Mouse (Mus musculus) heart, postnatal 0 days (tissue): ENCODE measurements around the gene Hnf1b. TPM values are rescaled to one million over a fixed set of nuclear protein-coding genes. Genes with fewer than 3 reads are reported as not detected.

ENCODE experiments used
- ATAC-seq: fragments of 200-750 bp; cut with Nextera tagmentation; 2 replicates; pipeline ENCODE4 v1.8.0; 2017; ENCODE audit warnings: low read depth, moderate number of reproducible peaks, moderate library complexity; ENCODE audit not compliant: insufficient read depth
- DNase-seq: peaks from one replicate; pipeline ENCODE4 v3.0.0-alpha.2; 2016; ENCODE audit warnings: low spot score
- H3K27ac ChIP-seq: fragments of 300-500 bp; sonication (generic); 2 replicates; pipeline ENCODE4 v1.5.1; 2014; ENCODE audit warnings: low read depth, mild to moderate bottlenecking
- H3K27me3 ChIP-seq: fragments of 300-500 bp; sonication (generic); 2 replicates; pipeline ENCODE4 v1.6.1; 2014; ENCODE audit warnings: low read length, mixed read lengths; ENCODE audit not compliant: control insufficient read depth, insufficient read depth
- H3K36me3 ChIP-seq: fragments of 300-500 bp; sonication (generic); replicated peaks from 2 replicates; pipeline ENCODE4 v1.6.1; 2014; ENCODE audit warnings: low read length, mixed read lengths; ENCODE audit not compliant: control insufficient read depth, insufficient read depth
- H3K4me1 ChIP-seq: fragments of 300-500 bp; sonication (generic); 2 replicates; pipeline ENCODE4 v1.6.1; 2014; ENCODE audit warnings: antibody characterized with exemption; ENCODE audit not compliant: control insufficient read depth, insufficient read depth
- H3K4me2 ChIP-seq: fragments of 300-500 bp; sonication (generic); 2 replicates; pipeline ENCODE4 v1.6.1; 2014; ENCODE audit warnings: low read depth, mild to moderate bottlenecking, low read length, moderate library complexity
- H3K4me3 ChIP-seq: fragments of 300-500 bp; sonication (generic); 2 replicates; pipeline ENCODE4 v1.5.1; 2014; ENCODE audit warnings: low read depth, low read length
- H3K9ac ChIP-seq: fragments of 300-500 bp; sonication (generic); replicated peaks from 2 replicates; pipeline ENCODE4 v1.6.1; 2014; ENCODE audit warnings: low read depth, low read length, mixed read lengths
- H3K9me3 ChIP-seq: fragments of 300-500 bp; sonication (generic); replicated peaks from 2 replicates; pipeline ENCODE4 v1.6.1; 2016; ENCODE audit warnings: low read length; ENCODE audit not compliant: control insufficient read depth
- CTCF ChIP-seq: IDR thresholded peaks from 2 replicates; pipeline ENCODE4 v1.5.1; 2016; ENCODE audit warnings: antibody characterized with exemption, control low read depth, low read depth
- EP300 ChIP-seq: IDR thresholded peaks from 2 replicates; pipeline ENCODE4 v1.6.1; 2016; ENCODE audit warnings: antibody characterized with exemption, low read depth
- WGBS: fragments of 180-500 bp; shearing (Covaris S2); extraction: QIAGEN DNeasy Blood & Tissue Kit; methylation state at CpG from one replicate; pipeline ENCODE4 v1.1.7; 2014; 5-methylcytosine and 5-hydroxymethylcytosine counted together
- polyA plus RNA-seq: library from polyadenylated mRNA; unstranded; fragments of >200 nt; fragmentation: Nextera tagmentation; extraction: Ambion mirVana; gene quantifications from 2 replicates; pipeline ENCODE4 v1.2.1, GENCODE M21; 2015
- total RNA-seq: library from RNA; depleted of rRNA; stranded (reverse); fragments of >200 nt; gene quantifications from 2 replicates; pipeline ENCODE4 v1.2.3, GENCODE M21; 2014; ENCODE audit warnings: low replicate concordance; rRNA removed

Hnf1b gene
- total RNA-seq (not detected in 2 replicates), polyA plus RNA-seq (0.05 TPM in 1 of 2 replicates, not detected in the other)

DNA sequence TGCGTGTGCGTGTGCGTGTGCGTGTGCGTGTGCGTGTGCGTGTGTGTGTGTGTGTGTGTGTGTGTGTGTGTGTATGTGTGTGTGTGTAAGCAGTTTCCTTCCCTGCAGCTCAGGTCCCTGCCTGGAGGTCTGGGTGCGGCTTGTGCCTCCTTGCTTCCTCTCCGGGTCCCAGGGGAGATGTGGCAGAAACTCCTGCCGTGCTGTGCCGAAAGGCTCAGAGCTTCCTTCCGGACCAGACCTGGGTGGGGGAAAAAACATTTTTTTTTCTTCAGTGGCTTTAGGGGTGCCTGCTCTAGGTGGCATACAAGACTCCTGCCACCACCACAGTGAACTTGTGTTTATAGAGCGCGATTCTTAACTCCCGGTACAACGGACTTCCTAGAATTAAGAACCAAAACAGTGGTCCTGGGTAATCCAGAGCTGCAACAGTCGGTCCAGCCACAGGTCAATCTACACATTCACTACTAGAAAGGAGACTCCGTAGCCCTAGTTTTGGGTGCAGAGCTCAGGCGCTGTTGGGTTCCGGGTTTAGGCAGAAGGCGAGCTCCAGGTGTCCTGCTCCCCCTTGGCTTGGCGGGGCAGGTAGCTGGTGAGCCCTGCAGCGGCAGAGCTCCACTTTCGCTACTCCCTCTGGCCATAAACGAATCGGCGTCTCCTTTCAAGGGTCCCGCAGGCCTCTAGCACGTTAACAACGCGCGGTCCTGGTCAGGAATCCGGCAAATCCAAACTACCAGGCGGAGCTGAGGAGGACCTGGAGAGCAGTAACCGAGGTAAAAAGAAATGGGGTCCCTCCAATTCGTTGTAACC lies at the start of gene Hnf1b:
TSS of gene Hnf1b (plus strand) at position 535 of the 807 bp plus-strand sequence.
- no peak within 1 kb of the TSS for H3K9ac ChIP-seq
- peaks cover 77% of the 10 kb centered on the region for H3K27me3 ChIP-seq
- 5% methylated on average over 32 of the region's 36 CpGs for WGBS
- ATAC-seq (no peak), DNase-seq (no peak)
- H3K4me1 ChIP-seq, result peaks cover 7% of the 10 kb centered on the region; the same call in 1 of the 2 replicates
- peak within 1 kb of the TSS; percentile 38 for H3K4me2 ChIP-seq
- peak within 1 kb of the TSS; percentile 25 for H3K4me3 ChIP-seq
- no peak within 1 kb of the TSS for H3K27ac ChIP-seq
- no peaks in the 10 kb centered on the region for H3K9me3 ChIP-seq
- H3K36me3 ChIP-seq, result no peaks in the 10 kb centered on the region
- TF ChIP-seq EP300, result no peak
- no peak for TF ChIP-seq CTCF

DNA sequence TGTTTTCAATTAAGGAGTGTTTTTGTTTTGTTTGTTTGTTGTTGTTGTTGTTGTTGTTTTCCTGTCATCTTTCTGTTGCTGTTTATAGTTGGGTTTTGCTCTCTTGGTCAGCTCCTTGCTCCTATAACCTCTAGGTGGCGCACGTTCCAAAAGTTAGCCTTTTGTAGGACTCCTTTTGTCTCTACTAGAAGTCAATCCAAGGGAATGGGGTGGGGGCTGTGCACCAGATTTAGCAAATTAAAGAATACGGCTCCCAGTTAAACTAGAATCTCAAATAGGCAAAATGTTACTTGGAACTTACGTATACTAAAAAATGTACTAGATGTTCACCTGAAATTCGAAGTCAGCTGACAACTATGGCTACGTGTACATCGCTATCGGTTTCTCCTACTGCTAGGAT lies 47.7 kb upstream of the Hnf1b start:
- H3K9ac ChIP-seq, result no peak overlapping the region
- H3K27ac ChIP-seq, result no peak overlapping the region
- H3K9me3 ChIP-seq, result no peaks in the 10 kb centered on the region
- H3K27me3 ChIP-seq, result no peaks in the 10 kb centered on the region
- TF ChIP-seq CTCF, result peak; percentile 55
- TF ChIP-seq EP300, result no peak
- DNase-seq (no peak), ATAC-seq (no peak)
- no peak overlapping the region for H3K4me3 ChIP-seq
- H3K4me2 ChIP-seq, result no peak overlapping the region
- WGBS, result 69% methylated on average over 8 of the region's 8 CpGs
- no peaks in the 10 kb centered on the region for H3K4me1 ChIP-seq
- no peaks in the 10 kb centered on the region for H3K36me3 ChIP-seq

DNA sequence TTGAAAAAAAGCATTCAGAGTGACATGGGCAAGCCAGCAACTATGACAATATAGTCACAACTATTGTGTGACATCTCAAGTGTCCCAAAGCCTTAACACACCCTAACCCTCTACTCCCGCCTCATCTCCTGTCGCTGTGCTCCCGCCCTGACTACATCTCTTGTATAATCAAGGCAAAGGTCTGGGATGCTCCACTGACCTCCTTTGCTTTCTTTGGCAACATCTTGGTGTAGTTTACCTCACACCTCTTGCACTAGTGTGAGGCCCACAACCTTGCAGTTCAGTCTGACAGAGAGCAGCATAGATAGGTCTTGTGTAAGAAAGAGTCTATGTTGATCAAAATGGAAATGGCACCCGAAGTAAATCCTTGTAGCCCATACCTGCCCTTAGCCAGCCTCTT lies 47.3 kb upstream of the Hnf1b start:
- H3K27ac ChIP-seq, result no peak overlapping the region
- no peak overlapping the region for H3K4me3 ChIP-seq
- no peak overlapping the region for H3K4me2 ChIP-seq
- H3K36me3 ChIP-seq, result no peaks in the 10 kb centered on the region
- no peak for ATAC-seq
- no peaks in the 10 kb centered on the region for H3K4me1 ChIP-seq
- no peaks in the 10 kb centered on the region for H3K27me3 ChIP-seq
- H3K9ac ChIP-seq, result no peak overlapping the region
- no peak for TF ChIP-seq CTCF
- TF ChIP-seq EP300, result no peak
- no peak for DNase-seq
- 86% methylated on average over 4 of the region's 4 CpGs for WGBS
- H3K9me3 ChIP-seq, result no peaks in the 10 kb centered on the region

DNA sequence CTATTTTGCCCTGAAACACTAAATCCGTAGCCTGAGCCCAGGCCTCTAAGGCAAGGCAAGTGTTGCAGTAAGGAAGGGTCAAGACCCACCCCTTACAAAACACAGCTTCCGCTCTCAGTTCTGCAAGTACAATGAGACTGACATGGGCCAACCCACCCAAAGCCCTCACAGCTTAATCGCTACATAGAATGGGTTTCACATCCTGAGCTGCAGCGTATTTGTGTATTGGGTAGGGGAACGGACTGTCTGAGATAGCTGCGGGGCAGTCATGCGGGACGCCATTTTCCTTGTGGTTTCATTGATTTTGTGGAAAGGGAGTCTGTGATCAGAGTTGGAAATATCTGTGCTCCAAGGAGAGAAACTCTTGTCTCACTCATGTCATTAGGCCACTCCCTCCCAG lies 39.4 kb upstream of the Hnf1b start:
- Histone ChIP-seq H3K27ac (no peak overlapping the region), H3K9me3 (no peaks in the 10 kb centered on the region), H3K27me3 (no peaks in the 10 kb centered on the region), H3K4me2 (no peak overlapping the region), H3K4me1 (no peaks in the 10 kb centered on the region), H3K9ac (no peak overlapping the region), H3K36me3 (no peaks in the 10 kb centered on the region), H3K4me3 (no peak overlapping the region)
- no peak for ATAC-seq
- 81% methylated on average over 8 of the region's 8 CpGs for WGBS
- TF ChIP-seq CTCF (no peak), EP300 (no peak)
- no peak for DNase-seq

DNA sequence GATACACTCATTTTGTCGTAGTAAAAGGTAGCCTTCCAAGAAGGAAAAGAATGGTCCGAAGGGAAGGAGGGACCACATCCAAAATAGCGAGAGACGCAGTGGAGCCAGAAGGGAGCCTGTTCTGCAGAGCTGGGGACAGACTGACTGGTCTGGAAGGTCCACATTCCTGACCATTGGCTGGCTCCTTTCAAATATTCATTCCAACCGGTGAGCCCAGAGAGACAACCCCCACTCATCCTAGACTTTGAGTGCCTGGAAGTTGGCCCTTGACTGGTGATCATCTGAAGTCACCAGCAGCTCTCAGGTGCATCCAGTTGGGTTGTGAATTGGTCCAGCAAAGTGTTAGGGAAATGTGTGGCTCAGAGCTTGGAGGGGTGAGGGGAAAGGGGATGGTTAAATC lies 34.7 kb upstream of the Hnf1b start:
- no peak for ATAC-seq

More for the DNA sequence above, 34.7 kb upstream of the Hnf1b start:
- TF ChIP-seq CTCF (no peak), EP300 (no peak)
- no peak for DNase-seq
- H3K4me1 ChIP-seq, result no peaks in the 10 kb centered on the region
- no peak overlapping the region for H3K4me3 ChIP-seq
- 66% methylated on average over 5 of the region's 5 CpGs for WGBS
- H3K36me3 ChIP-seq, result no peaks in the 10 kb centered on the region
- H3K27ac ChIP-seq, result no peak overlapping the region
- H3K9me3 ChIP-seq, result no peaks in the 10 kb centered on the region
- no peak overlapping the region for H3K4me2 ChIP-seq
- peaks cover 12% of the 10 kb centered on the region; the same call in 1 of the 2 replicates for H3K27me3 ChIP-seq
- no peak overlapping the region for H3K9ac ChIP-seq
